Mouse (Mus musculus) stomach, postnatal 0 days (tissue): Measurements from ENCODE around the gene Cdk9. TPM values are rescaled to one million over a fixed set of nuclear protein-coding genes. Genes with fewer than 3 reads are reported as not detected.

Experiments
- ATAC-seq: fragments of 200-750 bp; cut with Nextera tagmentation; 2 replicates; pipeline ENCODE4 v1.8.0; 2017; ENCODE audit not compliant: low FRiP score, low TSS enrichment
- DNase-seq: peaks from one replicate; pipeline ENCODE4 v3.0.0-alpha.2; 2016; ENCODE audit warnings: low spot score
- H3K27ac ChIP-seq: fragments of 300-500 bp; sonication (generic); replicated peaks from 2 replicates; pipeline ENCODE4 v1.5.1; 2014; ENCODE audit warnings: mild to moderate bottlenecking, control low read depth
- H3K27me3 ChIP-seq: fragments of 300-500 bp; sonication (generic); 2 replicates; pipeline ENCODE4 v1.6.1; 2014; ENCODE audit warnings: low read length; ENCODE audit not compliant: control insufficient read depth, insufficient read depth
- H3K36me3 ChIP-seq: fragments of 300-500 bp; sonication (generic); 2 replicates; pipeline ENCODE4 v1.6.1; 2014; ENCODE audit warnings: low read length, mixed read lengths; ENCODE audit not compliant: control insufficient read depth, insufficient read depth
- H3K4me1 ChIP-seq: fragments of 300-500 bp; sonication (generic); replicated peaks from 2 replicates; pipeline ENCODE4 v1.6.1; 2014; ENCODE audit warnings: antibody characterized with exemption; ENCODE audit not compliant: control insufficient read depth, insufficient read depth
- H3K4me2 ChIP-seq: fragments of 300-500 bp; sonication (generic); replicated peaks from 2 replicates; pipeline ENCODE4 v1.6.1; 2014; ENCODE audit warnings: low read depth, mild to moderate bottlenecking, control low read depth, moderate library complexity
- H3K4me3 ChIP-seq: fragments of 300-500 bp; sonication (generic); 2 replicates; pipeline ENCODE4 v1.5.1; 2014; ENCODE audit warnings: low read depth, low read length, control low read depth
- H3K9ac ChIP-seq: fragments of 300-500 bp; sonication (generic); 2 replicates; pipeline ENCODE4 v1.6.1; 2014; ENCODE audit warnings: mild to moderate bottlenecking, low read length, control low read depth, mixed read lengths
- H3K9me3 ChIP-seq: fragments of 300-500 bp; sonication (generic); 2 replicates; pipeline ENCODE4 v1.6.1; 2016; ENCODE audit warnings: low read length; ENCODE audit not compliant: control insufficient read depth
- CTCF ChIP-seq: IDR thresholded peaks from 2 replicates; pipeline ENCODE4 v1.5.1; 2016; ENCODE audit warnings: antibody characterized with exemption, low read depth, mild to moderate bottlenecking, moderate library complexity
- EP300 ChIP-seq: optimal IDR thresholded peaks from 2 replicates; pipeline ENCODE3; 2016; ENCODE audit warnings: antibody characterized with exemption
- WGBS: fragments of 180-500 bp; shearing (Covaris S2); extraction: QIAGEN DNeasy Blood & Tissue Kit; methylation state at CpG from one replicate; pipeline ENCODE4 v1.1.7; 2014; 5-methylcytosine and 5-hydroxymethylcytosine counted together
- polyA plus RNA-seq: library from polyadenylated mRNA; unstranded; fragments of >200 nt; fragmentation: Nextera tagmentation; extraction: Ambion mirVana; gene quantifications from 2 replicates; pipeline ENCODE4 v1.2.1, GENCODE M21; 2015

The Cdk9 gene
- polyA plus RNA-seq, 1 experiment from 2014 or later = 55.8 TPM

- Histone ChIP-seq H3K27me3 (no peaks in the 10 kb centered on the region), H3K36me3 (no peaks in the 10 kb centered on the region), H3K9me3 (no peaks in the 10 kb centered on the region), H3K27ac (no peak overlapping the region), H3K4me3 (no peak overlapping the region), H3K4me2 (no peak overlapping the region), H3K4me1 (peaks cover 5% of the 10 kb centered on the region; the same call in 1 of the 2 replicates), H3K9ac (no peak overlapping the region)
- 62% methylated on average over 9 of the region's 9 CpGs for WGBS
- no peak for TF ChIP-seq EP300
- TF ChIP-seq CTCF = no peak
- no peak for ATAC-seq
- no peak for DNase-seq
These were observed 5.9 kb upstream of the Cdk9 start for GRCm38 (mm10) chr2:32718761-32719160.

- Histone ChIP-seq H3K9me3 (no peaks in the 10 kb centered on the region), H3K4me3 (no peak overlapping the region), H3K27me3 (no peaks in the 10 kb centered on the region), H3K4me2 (no peak overlapping the region), H3K27ac (peak overlapping the region; percentile 97), H3K9ac (0 out of 2 replicates have a peak overlapping the region, but pooled peaks have one; percentile 23), H3K36me3 (no peaks in the 10 kb centered on the region), H3K4me1 (no peaks in the 10 kb centered on the region; the same call in 1 of the 2 replicates)
- WGBS = 44% methylated on average over 4 of the region's 4 CpGs
- DNase-seq (peak; percentile 70), ATAC-seq (peak; percentile 33; the same call in 1 of the 2 replicates)
- TF ChIP-seq CTCF (no peak; the same call in 1 of the 2 replicates), EP300 (no peak)
These were observed 2.1 kb upstream of the Cdk9 start for GRCm38 (mm10) chr2:32714987-32715425.

GRCm38 (mm10) chr2:32714117-32714986 is 1.5 kb upstream of the Cdk9 start:
- Histone ChIP-seq H3K9me3 (no peaks in the 10 kb centered on the region), H3K27me3 (no peaks in the 10 kb centered on the region), H3K36me3 (peaks cover 6% of the 10 kb centered on the region), H3K4me1 (no peaks in the 10 kb centered on the region; the same call in 1 of the 2 replicates), H3K4me2 (no peak overlapping the region), H3K9ac (peak overlapping the region; percentile 84; the same call in 1 of the 2 replicates), H3K27ac (peak overlapping the region; percentile 97), H3K4me3 (no peak overlapping the region)
- TF ChIP-seq CTCF (no peak), EP300 (no peak)
- ATAC-seq = no peak
- WGBS = 42% methylated on average over 11 of the region's 11 CpGs
- DNase-seq = no peak

GRCm38 (mm10) chr2:32712586-32712933 is 316 bp downstream of the Cdk9 start:
- 2% methylated on average over 21 of the region's 44 CpGs for WGBS
- DNase-seq (peak; percentile 96), ATAC-seq (peak; percentile 89)
- Histone ChIP-seq H3K4me3 (peak overlapping the region; percentile 81), H3K27me3 (no peaks in the 10 kb centered on the region), H3K4me2 (peak overlapping the region; percentile 84), H3K27ac (peak overlapping the region; percentile 97), H3K9ac (peak overlapping the region; percentile 84), H3K36me3 (peaks cover 15% of the 10 kb centered on the region), H3K4me1 (no peaks in the 10 kb centered on the region; the same call in 1 of the 2 replicates), H3K9me3 (no peaks in the 10 kb centered on the region)
- no peak for TF ChIP-seq EP300

- no peaks in the 10 kb centered on the region for H3K9me3 ChIP-seq
These were observed 746 bp downstream of the Cdk9 start for GRCm38 (mm10) chr2:32712108-32712551.

More at GRCm38 (mm10) chr2:32712108-32712551, 746 bp downstream of the Cdk9 start:
- H3K36me3 ChIP-seq = peaks cover 15% of the 10 kb centered on the region
- H3K27me3 ChIP-seq = no peaks in the 10 kb centered on the region
- H3K9ac ChIP-seq = peak overlapping the region; percentile 84
- under 1% methylated on average over 41 of the region's 41 CpGs for WGBS
- peak overlapping the region; percentile 84 for H3K4me2 ChIP-seq
- TF ChIP-seq EP300 = no peak
- peak; percentile 29 for TF ChIP-seq CTCF
- H3K27ac ChIP-seq = peak overlapping the region; percentile 97
- ATAC-seq (peak; percentile 64), DNase-seq (peak; percentile 89)
- H3K4me1 ChIP-seq = no peaks in the 10 kb centered on the region
- peak overlapping the region; percentile 81 for H3K4me3 ChIP-seq
